Mouse (Mus musculus): ENCODE results near the gene Stab2. TPM values are rescaled to one million over a fixed set of nuclear protein-coding genes. Genes with fewer than 3 reads are reported as not detected.
A peak's percentile ranks its signal among the peaks of the same experiment; 100 is the strongest.

Stab2 gene
- total and polyA plus RNA-seq, 2 experiments: 24.0 to 73.5 TPM

- no peaks in the 10 kb centered on the region for H3K27me3 ChIP-seq (ENCODE audit: control insufficient read depth, insufficient read depth, low read length)
- H3K4me1 ChIP-seq (ENCODE audit: control insufficient read depth, insufficient read depth, low read length): 0 out of 2 replicates have a peak, but pooled peaks cover 3% of the 10 kb centered on the region
- peak; percentile 30 for DNase-seq (ENCODE audit: extremely low read depth, low read depth, low spot score)
- H3K79me2 ChIP-seq (ENCODE audit: control insufficient read depth, insufficient read depth, low read length): no peaks in the 10 kb centered on the region
- 38% methylated on average over 7 of the region's 7 CpGs for WGBS
- H3K27ac ChIP-seq (replicated peaks; ENCODE audit: insufficient read depth, low read depth, low read length): peak overlapping the region; percentile 14; the same call in 1 of the 2 replicates
- H3K4me3 ChIP-seq (ENCODE audit: insufficient read depth, low read depth, low read length): no peak overlapping the region
- H3K9ac ChIP-seq (ENCODE audit: low read depth, low read length): no peak overlapping the region
- no peak for TF ChIP-seq CTCF (IDR thresholded peaks at IDR 0.05; ENCODE audit: low read depth, low read length)
- TF ChIP-seq POLR2A (IDR thresholded peaks at IDR 0.05; ENCODE audit: extremely low read depth, insufficient read depth, low read length): no peak
- H3K36me3 ChIP-seq (ENCODE audit: control insufficient read depth, insufficient read depth, low read length): no peaks in the 10 kb centered on the region
Observed at GRCm38 (mm10) chr10:86872121-86872520, 135.7 kb downstream of the Stab2 start.

- no peak for TF ChIP-seq POLR2A (IDR thresholded peaks at IDR 0.05; ENCODE audit: extremely low read depth, insufficient read depth, low read length)
- peak; percentile 64 for TF ChIP-seq CTCF (IDR thresholded peaks at IDR 0.05; ENCODE audit: low read depth, low read length)
- H3K4me3 ChIP-seq (ENCODE audit: insufficient read depth, low read depth, low read length): no peak overlapping the region
- DNase-seq (ENCODE audit: extremely low read depth, low read depth, low spot score): no peak
- H3K27ac ChIP-seq (replicated peaks; ENCODE audit: insufficient read depth, low read depth, low read length): no peak overlapping the region
- no peaks in the 10 kb centered on the region for H3K27me3 ChIP-seq (ENCODE audit: control insufficient read depth, insufficient read depth, low read length)
- H3K9ac ChIP-seq (ENCODE audit: low read depth, low read length): no peak overlapping the region
- no peaks in the 10 kb centered on the region; the same call in 1 of the 2 replicates for H3K4me1 ChIP-seq (ENCODE audit: control insufficient read depth, insufficient read depth, low read length)
- no peaks in the 10 kb centered on the region for H3K79me2 ChIP-seq (ENCODE audit: control insufficient read depth, insufficient read depth, low read length)
- 87% methylated on average over 6 of the region's 6 CpGs for WGBS
- H3K36me3 ChIP-seq (ENCODE audit: control insufficient read depth, insufficient read depth, low read length): peaks cover 1% of the 10 kb centered on the region; the same call in 1 of the 2 replicates
Observed at GRCm38 (mm10) chr10:86863429-86863828, 144.4 kb downstream of the Stab2 start.

GRCm38 (mm10) chr10:86862496-86862895 lies 145.3 kb downstream of the Stab2 start:
- peak; percentile 68 for DNase-seq (ENCODE audit: extremely low read depth, low read depth, low spot score)
- Histone ChIP-seq H3K27me3 (ENCODE audit: control insufficient read depth, insufficient read depth, low read length) (no peaks in the 10 kb centered on the region), H3K27ac (replicated peaks; ENCODE audit: insufficient read depth, low read depth, low read length) (no peak overlapping the region), H3K9ac (ENCODE audit: low read depth, low read length) (no peak overlapping the region), H3K4me1 (ENCODE audit: control insufficient read depth, insufficient read depth, low read length) (no peaks in the 10 kb centered on the region; the same call in 1 of the 2 replicates), H3K79me2 (ENCODE audit: control insufficient read depth, insufficient read depth, low read length) (no peaks in the 10 kb centered on the region), H3K4me3 (ENCODE audit: insufficient read depth, low read depth, low read length) (no peak overlapping the region), H3K36me3 (ENCODE audit: control insufficient read depth, insufficient read depth, low read length) (peaks cover 1% of the 10 kb centered on the region; the same call in 1 of the 2 replicates)
- TF ChIP-seq CTCF (IDR thresholded peaks at IDR 0.05; ENCODE audit: low read depth, low read length) (no peak), POLR2A (IDR thresholded peaks at IDR 0.05; ENCODE audit: extremely low read depth, insufficient read depth, low read length) (no peak)
- WGBS: 17% methylated on average over 6 of the region's 6 CpGs

- no peaks in the 10 kb centered on the region; the same call in 1 of the 2 replicates for H3K4me1 ChIP-seq (ENCODE audit: control insufficient read depth, insufficient read depth, low read length)
- no peaks in the 10 kb centered on the region for H3K27me3 ChIP-seq (ENCODE audit: control insufficient read depth, insufficient read depth, low read length)
- H3K27ac ChIP-seq (replicated peaks; ENCODE audit: insufficient read depth, low read depth, low read length): no peak overlapping the region
- TF ChIP-seq CTCF (IDR thresholded peaks at IDR 0.05; ENCODE audit: low read depth, low read length): no peak
- TF ChIP-seq POLR2A (IDR thresholded peaks at IDR 0.05; ENCODE audit: extremely low read depth, insufficient read depth, low read length): no peak
- H3K4me3 ChIP-seq (ENCODE audit: insufficient read depth, low read depth, low read length): no peak overlapping the region
- 83% methylated on average over 4 of the region's 4 CpGs for WGBS
- H3K36me3 ChIP-seq (ENCODE audit: control insufficient read depth, insufficient read depth, low read length): peaks cover 1% of the 10 kb centered on the region; the same call in 1 of the 2 replicates
- H3K9ac ChIP-seq (ENCODE audit: low read depth, low read length): no peak overlapping the region
- no peak for DNase-seq (ENCODE audit: extremely low read depth, low read depth, low spot score)
- no peaks in the 10 kb centered on the region for H3K79me2 ChIP-seq (ENCODE audit: control insufficient read depth, insufficient read depth, low read length)
Observed at GRCm38 (mm10) chr10:86860396-86860795, 147.4 kb downstream of the Stab2 start.

- no peak overlapping the region for H3K27ac ChIP-seq (replicated peaks; ENCODE audit: insufficient read depth, low read depth, low read length)
- no peaks in the 10 kb centered on the region; the same call in 1 of the 2 replicates for H3K36me3 ChIP-seq (ENCODE audit: control insufficient read depth, insufficient read depth, low read length)
- TF ChIP-seq CTCF (IDR thresholded peaks at IDR 0.05; ENCODE audit: low read depth, low read length): no peak
- TF ChIP-seq POLR2A (IDR thresholded peaks at IDR 0.05; ENCODE audit: extremely low read depth, insufficient read depth, low read length): no peak
- H3K4me3 ChIP-seq (ENCODE audit: insufficient read depth, low read depth, low read length): no peak overlapping the region
- H3K9ac ChIP-seq (ENCODE audit: low read depth, low read length): no peak overlapping the region
- no peak for DNase-seq (ENCODE audit: extremely low read depth, low read depth, low spot score)
- H3K4me1 ChIP-seq (ENCODE audit: control insufficient read depth, insufficient read depth, low read length): no peaks in the 10 kb centered on the region
- no peaks in the 10 kb centered on the region for H3K79me2 ChIP-seq (ENCODE audit: control insufficient read depth, insufficient read depth, low read length)
- 97% methylated on average over 3 of the region's 3 CpGs for WGBS
- no peaks in the 10 kb centered on the region for H3K27me3 ChIP-seq (ENCODE audit: control insufficient read depth, insufficient read depth, low read length)
Observed at GRCm38 (mm10) chr10:86853433-86853832, 154.4 kb downstream of the Stab2 start.

- Histone ChIP-seq H3K36me3 (ENCODE audit: control insufficient read depth, insufficient read depth, low read length) (no peaks in the 10 kb centered on the region; the same call in 1 of the 2 replicates), H3K27ac (replicated peaks; ENCODE audit: insufficient read depth, low read depth, low read length) (no peak overlapping the region), H3K4me3 (ENCODE audit: insufficient read depth, low read depth, low read length) (no peak overlapping the region), H3K27me3 (ENCODE audit: control insufficient read depth, insufficient read depth, low read length) (no peaks in the 10 kb centered on the region), H3K9ac (ENCODE audit: low read depth, low read length) (no peak overlapping the region), H3K4me1 (ENCODE audit: control insufficient read depth, insufficient read depth, low read length) (peaks cover 1% of the 10 kb centered on the region), H3K79me2 (ENCODE audit: control insufficient read depth, insufficient read depth, low read length) (no peaks in the 10 kb centered on the region)
- no peak for DNase-seq (ENCODE audit: extremely low read depth, low read depth, low spot score)
- TF ChIP-seq POLR2A (IDR thresholded peaks at IDR 0.05; ENCODE audit: extremely low read depth, insufficient read depth, low read length): no peak
- TF ChIP-seq CTCF (IDR thresholded peaks at IDR 0.05; ENCODE audit: low read depth, low read length): no peak
- WGBS: 90% methylated on average over 6 of the region's 6 CpGs
Observed at GRCm38 (mm10) chr10:86852160-86852559, 155.7 kb downstream of the Stab2 start.

All from liver, adult 2 months (tissue).